Comparison of ENCODE assay signal across 24 mouse cellular contexts in genomic region chr9:46562301-46562700, GRCm38 (mm10).
DNase-seq lines count a peak whose midpoint lies in the region; ATAC-seq lines count a peak whose summit lies in the region.
"Had no signal": no experiment of that assay in that cellular context is flagged by ENCODE, and none has a peak within 500 bp of the region (broad histone marks: within the 10 kb centered on the region; RNA-seq: fewer than 3 reads in every experiment).

No protein-coding gene starts in this region.

- H3K9me3 ChIP-seq in heart, embryonic 12.5 days (replicated peaks), result no peaks in the 10 kb centered on the region

- no peak overlapping the region for H3K4me2 ChIP-seq in heart, embryonic 12.5 days

- H3K36me3 ChIP-seq in heart, embryonic 12.5 days, result no peaks in the 10 kb centered on the region
- H3K36me3 ChIP-seq: G1E had no signal

- 81% methylated on average over 4 of the region's 4 CpGs for WGBS in heart, embryonic 12.5 days

- no peak overlapping the region for H3K27ac ChIP-seq in heart, embryonic 12.5 days (ENCODE audit: poor library complexity, severe bottlenecking)

- H3K4me1 ChIP-seq in heart, embryonic 12.5 days (replicated peaks), result no peaks in the 10 kb centered on the region

- no peak overlapping the region for H3K9ac ChIP-seq in heart, embryonic 12.5 days

- H3K27me3 ChIP-seq in heart, embryonic 12.5 days (replicated peaks), result peaks cover 18% of the 10 kb centered on the region; the same call in 1 of the 2 replicates
- H3K27me3 ChIP-seq: Patski had no signal

- H3K4me3 ChIP-seq in heart, embryonic 12.5 days, result no peak overlapping the region

- DNase-seq in heart, adult 11 months, result peak; percentile 9
- DNase-seq in ES-CJ7 (ENCODE audit: low read depth, low spot score) (peak; percentile 68), R1 (ENCODE audit: low read depth, low spot score) (peak; percentile 35), ZHBTc4 (ENCODE audit: low read depth, low spot score) (peak; percentile 72)
- no peak for DNase-seq in layer of hippocampus, postnatal 25 days (ENCODE audit: extremely low spot score in 1 of 2, low spot score in 1 of 2)
- DNase-seq in spleen, postnatal 14 days (ENCODE audit: low spot score in 2 of 2), result no peak
- no peak for DNase-seq in spleen, postnatal 4 days (ENCODE audit: low spot score in 2 of 2)
- DNase-seq: adrenal gland, adult 2 months; adrenal gland, adult 8-10 months; adrenal gland, postnatal 10 days; adrenal gland, postnatal 14 days; adrenal gland, postnatal 25 days; adrenal gland, postnatal 36 days; B cell, adult 2 months; cerebellum, adult 11 months; cerebellum, adult 11-12 months; cerebellum, adult 18-20 months; cerebellum, adult 2 months; cerebellum, adult 8-10 months had no signal

- no peak for ATAC-seq in heart, embryonic 12.5 days (ENCODE audit: insufficient number of reproducible peaks, low FRiP score)
- ATAC-seq: activated CD4-positive, CD25-positive, alpha-beta regulatory T cell, adult 4 months; CD4-positive, CD25-positive, alpha-beta regulatory T cell, adult 4 months; Patski had no signal

Comparison
In these comparisons a context has a peak if more than half of its experiments do, and no peak if none do; other contexts are left out.
1. DNase-seq: peak in heart, adult 11 months (single experiment), ES-CJ7 (single experiment), R1 (single experiment) and ZHBTc4 (single experiment); none in layer of hippocampus, postnatal 25 days (0 of 2), spleen, postnatal 14 days (0 of 2) and spleen, postnatal 4 days (0 of 2).